Mouse (Mus musculus): ENCODE measurements around the gene Tspan18.

- TF ChIP-seq CTCF (IDR thresholded peaks at IDR 0.05; ENCODE audit: low read depth) (no peak), EP300 (IDR thresholded peaks at IDR 0.05; ENCODE audit: low read depth) (no peak)
These were observed 6.3 kb downstream of the Tspan18 start for GRCm38 (mm10) chr2:93327915-93328555.

Measured in liver, embryonic 14.5 days (tissue).